Mouse (Mus musculus): ENCODE data around the gene Tesk2. TPM values are rescaled to one million over a fixed set of nuclear protein-coding genes. Genes with fewer than 3 reads are reported as not detected.

Tesk2 gene
- polyA plus RNA-seq, 2 experiments from 2014 or later: 4.6 to 7.8 TPM

Other genes starting within 250 kb of the Tesk2 start
- gene Ipp, start 213.4 kb upstream of the Tesk2 start, polyA plus RNA-seq (2017; shearing (Covaris generic)): 10 to 100 TPM in 1 of 2 experiments, 1 to 10 TPM in 1; 7.4 to 19.6 TPM
- 10 to 100 TPM; 18.2 to 28.7 TPM for gene Tmem69, start 165.0 kb upstream of the Tesk2 start, polyA plus RNA-seq (2017; shearing (Covaris generic))
- gene Gpbp1l1, start 163.3 kb upstream of the Tesk2 start, polyA plus RNA-seq (2017; shearing (Covaris generic)): 100 to 1,000 TPM in 1 of 2 experiments, 10 to 100 TPM in 1; 90.2 to 101 TPM
- 10 to 100 TPM; 11.2 to 18.8 TPM for gene Ccdc17, start 124.3 kb upstream of the Tesk2 start, polyA plus RNA-seq (2017; shearing (Covaris generic))
- 10 to 100 TPM; 44.2 to 46.8 TPM for gene Nasp, start 93.0 kb upstream of the Tesk2 start, polyA plus RNA-seq (2017; shearing (Covaris generic))
- 100 to 1,000 TPM; 296 to 324 TPM for gene Akr1a1, start 69.3 kb upstream of the Tesk2 start, polyA plus RNA-seq (2017; shearing (Covaris generic))
- 100 to 1,000 TPM; 602 to 696 TPM for gene Prdx1, start 35.4 kb upstream of the Tesk2 start, polyA plus RNA-seq (2017; shearing (Covaris generic))
- gene Mmachc, start 12.5 kb upstream of the Tesk2 start, polyA plus RNA-seq (2017; shearing (Covaris generic)): 1 to 10 TPM; 3.4 to 9.2 TPM
- gene Ccdc163, start 12.4 kb upstream of the Tesk2 start, polyA plus RNA-seq (2017; shearing (Covaris generic)): 10 to 100 TPM; 50.5 to 55.9 TPM
- gene Toe1, start 86.7 kb downstream of the Tesk2 start, polyA plus RNA-seq (2017; shearing (Covaris generic)): 10 to 100 TPM; 30.7 to 43.6 TPM
- gene Mutyh, start 86.8 kb downstream of the Tesk2 start, polyA plus RNA-seq (2017; shearing (Covaris generic)): 10 to 100 TPM; 13.9 to 17.5 TPM
- under 1 TPM in 1 of 2 experiments, not detected in 1; 0.52 TPM for gene Hpdl, start 100.8 kb downstream of the Tesk2 start, polyA plus RNA-seq (2017; shearing (Covaris generic))
- not detected for gene Zswim5, start 156.4 kb downstream of the Tesk2 start, polyA plus RNA-seq (2017; shearing (Covaris generic))